Mouse (Mus musculus): Measurements from ENCODE around the gene Myocos.
"Not testable (repeated sequence)": the region's sequence is repeated elsewhere in the genome, so short reads cannot be mapped to it uniquely, and the experiment has no call there.

DNA sequence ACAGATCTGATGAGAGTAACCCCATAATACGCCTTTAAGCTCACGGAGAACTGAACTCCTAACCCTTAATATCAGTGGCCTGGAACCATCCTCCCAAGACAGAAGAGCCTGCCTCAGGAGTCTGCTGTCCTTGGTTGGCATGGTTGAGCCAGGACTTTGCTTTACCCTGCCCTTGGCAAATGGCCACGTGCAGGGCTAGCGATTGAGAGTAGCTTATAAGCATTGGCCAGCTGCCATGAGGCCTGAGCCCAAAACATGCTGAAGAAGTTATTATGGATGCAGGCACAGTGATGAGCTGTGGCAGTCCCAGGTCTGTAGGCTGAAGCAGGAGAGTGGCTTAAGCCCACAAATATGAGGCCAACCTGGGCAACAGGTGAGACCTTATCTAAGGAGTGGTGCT lies 30.2 kb downstream of the Myocos start:
- not testable (repeated sequence) for TF ChIP-seq POLR2A (IDR thresholded peaks at IDR 0.05; ENCODE audit: borderline replicate concordance, low read depth, low read length); CTCF (IDR thresholded peaks at IDR 0.05; ENCODE audit: low read depth, low read length)

Measured in bone marrow macrophage, adult 2 months (primary cell).